Mouse (Mus musculus) heart, embryonic 11.5 days (tissue): ENCODE measurements around the gene Mrps6. TPM values are rescaled to one million over a fixed set of nuclear protein-coding genes. Genes with fewer than 3 reads are reported as not detected.

ENCODE experiments used
- ATAC-seq: fragments of 200-750 bp; cut with Nextera tagmentation; replicated peaks from 2 replicates; pipeline ENCODE4 v1.8.0; 2017; ENCODE audit warnings: moderate library complexity; ENCODE audit not compliant: insufficient number of reproducible peaks, low FRiP score, low TSS enrichment
- H3K27ac ChIP-seq: fragments of 300-500 bp; sonication (generic); 2 replicates; pipeline ENCODE4 v1.5.1; 2014; ENCODE audit warnings: mild to moderate bottlenecking, low read depth, low read length
- H3K27me3 ChIP-seq: fragments of 300-500 bp; sonication (generic); 2 replicates; pipeline ENCODE4 v1.6.1; 2014; ENCODE audit warnings: mild to moderate bottlenecking, low read length, mixed read lengths; ENCODE audit not compliant: control insufficient read depth, insufficient read depth
- H3K36me3 ChIP-seq: fragments of 300-500 bp; sonication (generic); 2 replicates; pipeline ENCODE4 v1.6.1; 2014; ENCODE audit warnings: mild to moderate bottlenecking, low read length, moderate library complexity, mixed read lengths; ENCODE audit not compliant: control insufficient read depth, insufficient read depth
- H3K4me1 ChIP-seq: fragments of 300-500 bp; sonication (generic); 2 replicates; pipeline ENCODE4 v1.6.1; 2014; ENCODE audit warnings: low read length; ENCODE audit not compliant: control insufficient read depth, insufficient read depth
- H3K4me2 ChIP-seq: fragments of 300-500 bp; sonication (generic); 2 replicates; pipeline ENCODE4 v1.6.1; 2014; ENCODE audit warnings: mild to moderate bottlenecking, moderate library complexity
- H3K4me3 ChIP-seq: fragments of 300-500 bp; sonication (generic); 2 replicates; pipeline ENCODE4 v1.5.1; 2014; ENCODE audit warnings: low read depth, low read length
- H3K9ac ChIP-seq: fragments of 300-500 bp; sonication (generic); 2 replicates; pipeline ENCODE4 v1.6.1; 2014; ENCODE audit warnings: mild to moderate bottlenecking, low read depth, low read length, moderate library complexity
- H3K9me3 ChIP-seq: fragments of 300-500 bp; sonication (generic); replicated peaks from 2 replicates; pipeline ENCODE4 v1.6.1; 2016; ENCODE audit warnings: low read length; ENCODE audit not compliant: control insufficient read depth
- WGBS: fragments of 180-500 bp; shearing (Covaris S2); extraction: QIAGEN DNeasy Blood & Tissue Kit; methylation state at CpG from one replicate; pipeline ENCODE4 v1.1.7; 2014; ENCODE audit not compliant: insufficient replicate concordance; 5-methylcytosine and 5-hydroxymethylcytosine counted together
- polyA plus RNA-seq: library from polyadenylated mRNA; unstranded; fragments of >200 nt; fragmentation: Nextera tagmentation; extraction: Ambion mirVana; gene quantifications from 2 replicates; pipeline ENCODE4 v1.2.1, GENCODE M21; 2014

Gene Mrps6
- polyA plus RNA-seq, 1 experiment from 2014 or later, result 121 TPM

DNA sequence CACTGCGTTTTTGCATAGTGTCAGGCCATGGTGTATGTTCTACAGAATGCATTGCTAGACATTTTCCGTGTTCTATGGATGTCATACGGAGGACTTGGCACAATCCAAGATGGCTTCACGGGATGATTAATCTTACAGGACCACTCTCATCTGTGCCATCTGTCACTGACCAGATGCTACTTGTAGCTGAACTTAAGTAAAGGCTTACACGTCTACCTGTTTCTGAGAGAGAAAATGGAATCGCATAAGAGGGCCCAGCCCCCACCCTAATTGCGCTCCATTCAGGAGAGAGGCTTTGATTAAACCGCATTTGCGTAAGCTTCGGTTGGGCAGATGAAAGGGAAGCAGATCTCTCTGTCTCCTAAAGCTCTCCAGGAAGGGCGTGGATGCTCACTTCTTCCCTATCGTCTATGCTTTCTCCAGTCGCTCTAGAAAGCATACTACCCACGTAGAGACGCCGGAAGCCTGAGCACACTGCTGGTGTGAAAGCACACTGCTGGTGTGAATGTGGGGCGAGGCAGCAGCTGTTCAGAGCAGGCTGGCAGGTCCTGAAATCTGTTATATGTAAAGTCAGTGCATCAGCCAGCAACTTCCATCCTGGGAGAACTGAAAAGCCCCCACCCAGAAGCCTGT, 62.9 kb downstream of the Mrps6 start:
- no peak for ATAC-seq
- peaks cover 10% of the 10 kb centered on the region for H3K4me1 ChIP-seq
- no peak overlapping the region for H3K9ac ChIP-seq
- H3K27ac ChIP-seq, result no peak overlapping the region
- H3K9me3 ChIP-seq, result peaks cover 4% of the 10 kb centered on the region; the same call in 1 of the 2 replicates
- no peak overlapping the region for H3K4me2 ChIP-seq
- H3K27me3 ChIP-seq, result no peaks in the 10 kb centered on the region
- H3K36me3 ChIP-seq, result no peaks in the 10 kb centered on the region
- 73% methylated on average over 17 of the region's 17 CpGs for WGBS
- no peak overlapping the region for H3K4me3 ChIP-seq

DNA sequence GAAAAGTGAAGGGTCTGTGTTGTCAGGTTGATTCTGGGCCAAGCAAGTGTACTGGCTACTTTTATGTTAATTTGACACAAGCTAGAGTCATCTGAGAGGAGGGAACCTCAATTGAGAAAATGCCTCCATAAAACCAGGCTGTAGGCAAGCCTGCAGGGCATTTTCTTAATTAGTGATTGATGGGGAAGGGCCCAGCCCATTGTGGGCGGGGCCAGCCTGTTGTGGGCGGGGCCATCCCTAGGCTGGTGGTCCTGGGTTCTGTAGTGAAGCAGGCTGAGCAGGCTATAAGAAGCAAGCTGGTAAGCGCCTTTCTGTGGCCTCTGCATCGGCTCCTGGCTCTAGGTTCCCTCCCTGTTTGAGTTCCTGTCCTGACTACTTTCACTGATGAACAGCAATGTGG, 69.2 kb downstream of the Mrps6 start:
- no peaks in the 10 kb centered on the region for H3K36me3 ChIP-seq
- H3K9me3 ChIP-seq, result peaks cover 4% of the 10 kb centered on the region; the same call in 1 of the 2 replicates
- no peaks in the 10 kb centered on the region for H3K27me3 ChIP-seq
- WGBS, result 39% methylated on average over 4 of the region's 4 CpGs
- H3K9ac ChIP-seq, result no peak overlapping the region
- no peak for ATAC-seq
- no peak overlapping the region for H3K4me2 ChIP-seq
- no peaks in the 10 kb centered on the region for H3K4me1 ChIP-seq
- H3K4me3 ChIP-seq, result no peak overlapping the region
- H3K27ac ChIP-seq, result no peak overlapping the region

DNA sequence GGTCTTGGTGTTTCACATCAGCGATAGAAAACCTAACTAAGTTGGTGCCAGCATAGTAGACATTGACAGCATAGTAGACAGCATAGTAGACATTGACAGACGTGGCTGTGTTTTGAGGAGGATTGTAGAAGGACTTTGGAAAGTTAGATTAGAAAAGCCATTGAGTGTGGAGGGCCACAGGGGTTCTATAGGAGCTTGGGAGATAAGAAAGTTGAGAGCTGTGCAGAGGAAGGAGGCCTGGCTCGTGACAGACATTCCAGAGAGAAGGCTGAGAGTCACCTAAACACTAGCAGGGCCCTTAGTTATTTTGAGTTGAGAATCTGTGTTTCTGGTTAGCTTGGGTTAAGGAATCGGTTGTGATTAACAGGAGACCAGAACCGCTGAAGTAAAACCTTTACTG, 69.6 kb downstream of the Mrps6 start:
- Histone ChIP-seq H3K4me2 (no peak overlapping the region), H3K9ac (no peak overlapping the region), H3K4me3 (no peak overlapping the region), H3K27me3 (no peaks in the 10 kb centered on the region), H3K27ac (no peak overlapping the region), H3K36me3 (no peaks in the 10 kb centered on the region), H3K4me1 (no peaks in the 10 kb centered on the region), H3K9me3 (peaks cover 4% of the 10 kb centered on the region; the same call in 1 of the 2 replicates)
- ATAC-seq, result no peak
- 60% methylated on average over 5 of the region's 5 CpGs for WGBS

DNA sequence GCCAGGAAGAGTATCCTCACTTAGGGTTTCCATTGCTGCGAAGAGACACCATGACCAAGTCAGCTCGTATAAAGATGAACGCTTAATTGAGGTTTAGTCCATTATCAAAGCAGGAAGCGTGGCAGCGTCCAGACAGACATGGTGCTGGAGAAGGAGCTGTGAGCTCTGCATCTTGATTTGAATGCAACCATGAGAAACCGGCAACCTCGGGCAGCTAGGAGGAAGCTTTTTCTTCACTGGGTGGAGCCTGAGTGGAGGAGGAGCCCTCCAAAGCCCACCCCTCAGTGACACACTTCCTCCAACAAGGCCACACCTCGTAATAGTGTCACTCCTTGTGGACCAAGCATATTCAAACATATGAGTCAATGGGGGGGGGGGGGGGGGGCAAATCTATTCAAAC, 71.8 kb downstream of the Mrps6 start:
- WGBS, result 85% methylated on average over 8 of the region's 8 CpGs

DNA sequence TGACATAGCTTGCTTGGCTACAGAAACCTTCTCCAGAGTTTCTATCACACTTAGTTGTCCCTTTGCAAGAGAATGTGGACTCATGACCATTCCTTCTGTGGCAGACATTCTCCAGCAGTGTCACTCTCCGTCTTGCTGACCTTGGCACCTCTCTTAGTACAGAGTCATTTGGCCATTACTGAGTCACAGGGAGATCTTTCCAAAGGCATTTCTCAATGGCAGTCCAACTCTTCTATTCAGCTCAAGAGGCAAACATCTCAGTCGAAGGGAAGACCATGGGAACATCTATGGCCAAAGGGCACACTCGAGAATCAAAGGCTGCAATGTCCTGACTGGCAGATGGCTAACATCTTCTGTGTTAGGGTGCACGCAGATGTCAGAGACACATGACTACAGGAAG, 74.4 kb downstream of the Mrps6 start:
- Histone ChIP-seq H3K4me1 (no peaks in the 10 kb centered on the region), H3K9me3 (no peaks in the 10 kb centered on the region), H3K4me3 (no peak overlapping the region), H3K9ac (no peak overlapping the region), H3K27ac (no peak overlapping the region), H3K4me2 (no peak overlapping the region), H3K36me3 (no peaks in the 10 kb centered on the region), H3K27me3 (no peaks in the 10 kb centered on the region)
- no peak for ATAC-seq
- WGBS, result 77% methylated on average over 4 of the region's 4 CpGs

More for the DNA sequence above, 71.8 kb downstream of the Mrps6 start:
- Histone ChIP-seq H3K27ac (no peak overlapping the region), H3K4me2 (no peak overlapping the region), H3K4me3 (no peak overlapping the region), H3K9ac (no peak overlapping the region), H3K9me3 (no peaks in the 10 kb centered on the region; the same call in 1 of the 2 replicates), H3K4me1 (no peaks in the 10 kb centered on the region), H3K36me3 (no peaks in the 10 kb centered on the region), H3K27me3 (no peaks in the 10 kb centered on the region)
- no peak for ATAC-seq

DNA sequence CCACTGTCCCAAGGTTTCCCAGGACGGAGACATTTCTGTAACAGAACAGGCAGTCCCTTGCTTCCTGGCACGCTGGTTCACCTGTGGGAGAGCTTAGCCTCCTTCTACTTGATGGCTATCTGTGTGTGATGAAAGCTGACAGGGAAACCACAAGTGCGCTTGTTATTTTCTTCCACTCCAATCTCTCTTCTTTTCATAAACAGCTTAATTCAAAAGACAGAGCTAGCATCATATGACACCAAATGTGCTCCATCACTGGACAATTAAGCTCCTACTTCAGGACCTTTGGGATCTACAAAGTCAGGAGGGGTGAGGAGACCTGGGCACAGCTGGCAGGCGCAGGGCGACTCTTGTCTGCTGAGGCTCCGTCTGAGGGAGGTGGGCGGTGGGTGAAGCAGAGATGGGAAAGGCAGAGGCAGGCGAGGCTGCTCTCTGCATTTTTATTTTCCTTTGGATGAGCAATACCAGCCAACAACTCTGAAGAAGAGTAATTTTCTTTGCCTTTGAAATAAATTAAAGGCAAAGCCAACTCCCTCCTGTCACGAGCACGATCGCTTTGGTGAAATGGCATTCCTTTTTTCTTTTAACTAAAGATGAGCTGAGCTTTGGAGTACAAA, 76.2 kb downstream of the Mrps6 start:
- Histone ChIP-seq H3K4me1 (no peaks in the 10 kb centered on the region), H3K9me3 (no peaks in the 10 kb centered on the region), H3K27me3 (no peaks in the 10 kb centered on the region), H3K4me2 (no peak overlapping the region), H3K9ac (no peak overlapping the region), H3K27ac (no peak overlapping the region), H3K4me3 (no peak overlapping the region), H3K36me3 (no peaks in the 10 kb centered on the region)
- WGBS, result 83% methylated on average over 11 of the region's 11 CpGs
- no peak for ATAC-seq

DNA sequence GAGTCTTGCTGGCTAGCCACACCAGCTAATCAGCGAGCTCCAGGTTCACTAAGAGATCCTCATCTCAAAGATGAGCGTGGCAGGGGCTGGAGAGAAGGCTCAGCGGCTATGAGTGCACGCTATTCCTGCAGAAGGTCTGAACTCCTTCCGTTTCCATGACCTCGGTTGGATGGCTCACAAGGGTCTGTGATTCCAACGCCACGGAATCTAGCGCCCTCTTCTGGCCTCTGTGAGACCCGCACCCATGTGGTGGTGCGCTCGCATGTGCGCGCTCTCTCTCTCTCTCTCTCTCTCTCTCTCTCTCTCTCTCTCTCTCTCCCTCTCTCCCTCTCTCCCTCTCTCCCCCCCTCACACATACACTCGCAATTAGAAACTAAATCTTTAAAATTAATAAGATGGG, 78.2 kb downstream of the Mrps6 start:
- Histone ChIP-seq H3K9ac (no peak overlapping the region), H3K9me3 (no peaks in the 10 kb centered on the region), H3K4me3 (no peak overlapping the region), H3K27ac (no peak overlapping the region), H3K36me3 (no peaks in the 10 kb centered on the region), H3K4me2 (no peak overlapping the region), H3K4me1 (no peaks in the 10 kb centered on the region), H3K27me3 (no peaks in the 10 kb centered on the region)
- ATAC-seq, result no peak
- 90% methylated on average over 15 of the region's 15 CpGs for WGBS

DNA sequence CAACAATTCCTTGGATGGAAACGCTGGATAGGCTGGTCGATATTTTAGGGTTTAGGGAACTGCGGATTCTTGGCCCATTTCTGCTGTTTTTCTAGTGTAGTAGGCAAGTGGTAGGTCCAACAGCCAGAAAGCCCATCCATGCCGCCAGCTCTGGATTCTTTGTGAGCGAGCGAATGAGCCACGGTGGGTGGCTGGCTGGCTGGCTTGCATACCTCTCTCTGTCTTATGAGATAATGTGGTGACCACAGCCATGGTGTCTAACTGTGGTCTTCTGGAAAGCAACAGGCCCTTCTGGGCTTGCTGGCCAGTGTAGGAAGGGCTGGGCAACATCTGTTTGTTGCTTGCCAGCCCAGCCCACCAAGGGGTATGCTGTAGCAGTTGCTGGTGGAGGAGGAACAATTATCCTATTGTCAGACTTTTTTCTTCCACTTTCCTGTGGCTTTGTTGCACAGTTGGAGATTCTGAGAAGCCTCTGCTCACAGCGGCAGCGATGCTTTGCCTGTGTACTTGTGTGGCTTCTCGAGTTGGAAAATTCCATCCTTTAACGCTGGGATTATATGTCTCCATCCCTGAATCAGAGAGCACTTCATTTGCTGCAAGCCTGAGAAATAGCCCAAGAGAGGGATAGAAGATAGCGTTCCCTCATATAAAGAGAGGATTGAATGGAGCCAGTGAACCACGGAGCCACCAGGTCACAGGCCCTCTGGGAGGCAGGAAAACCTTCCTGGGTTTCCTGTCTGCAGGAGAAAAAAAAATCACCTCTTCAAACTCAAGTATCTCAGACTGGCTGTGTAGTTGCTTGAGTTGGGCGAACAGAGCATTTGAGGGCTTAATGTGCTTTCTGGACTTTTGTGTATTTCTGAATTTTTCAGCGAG, 81.6 kb downstream of the Mrps6 start:
- Histone ChIP-seq H3K9ac (no peak overlapping the region), H3K27me3 (no peaks in the 10 kb centered on the region), H3K9me3 (no peaks in the 10 kb centered on the region), H3K36me3 (no peaks in the 10 kb centered on the region), H3K4me3 (no peak overlapping the region), H3K27ac (no peak overlapping the region), H3K4me1 (no peaks in the 10 kb centered on the region), H3K4me2 (no peak overlapping the region)
- WGBS, result 61% methylated on average over 15 of the region's 15 CpGs
- no peak for ATAC-seq
